Mouse (Mus musculus): Measurements from ENCODE around the gene Ppp1r18.

- TF ChIP-seq POLR2A (IDR thresholded peaks at IDR 0.05; ENCODE audit: low read depth, low read length): no peak
- no peak for TF ChIP-seq CTCF (conservative IDR thresholded peaks at IDR 0.05; ENCODE audit: insufficient read depth, insufficient read length, low read depth, low read length)
Measured at GRCm38 (mm10) chr17:35837487-35837886, 27.9 kb upstream of the Ppp1r18 start.
